Mouse (Mus musculus) megakaryocyte, embryonic 14.5 days (primary cell): Measurements from ENCODE around the gene Stard3.

Experiments
- FLI1 ChIP-seq: IDR thresholded peaks from 2 replicates; pipeline ENCODE4 v1.6.1; 2012; ENCODE audit warnings: low read length, inconsistent platforms, mixed read lengths
- GATA1 ChIP-seq: IDR thresholded peaks from 3 replicates; pipeline ENCODE4 v1.6.1; 2012; ENCODE audit warnings: mixed read lengths, low read length, inconsistent platforms, borderline replicate concordance

GRCm38 (mm10) chr11:98357396-98358160 lies 590 bp upstream of the Stard3 start:
- TF ChIP-seq FLI1 (no peak), GATA1 (no peak)
